Mouse (Mus musculus): Measurements from ENCODE around the gene Arl8a. TPM values are rescaled to one million over a fixed set of nuclear protein-coding genes. Genes with fewer than 3 reads are reported as not detected.
"Not testable (repeated sequence)": the region's sequence is repeated elsewhere in the genome, so short reads cannot be mapped to it uniquely, and the experiment has no call there.

Gene Arl8a
- polyA plus RNA-seq, 1 experiment from 2014 or later = 370 TPM

- no peaks in the 10 kb centered on the region for H3K36me3 ChIP-seq (ENCODE audit: control insufficient read depth, insufficient read depth, low read length)
- WGBS = 74% methylated on average over 3 of the region's 3 CpGs
- H3K27ac ChIP-seq (ENCODE audit: low read depth, low read length) = no peak overlapping the region
- no peaks in the 10 kb centered on the region for H3K4me1 ChIP-seq (ENCODE audit: control insufficient read depth, insufficient read depth, low read length)
- no peak for ATAC-seq (ENCODE audit: low read depth)
- H3K4me3 ChIP-seq (ENCODE audit: low read depth, low read length) = no peak overlapping the region
- H3K27me3 ChIP-seq (ENCODE audit: control insufficient read depth, insufficient read depth, low read length) = no peaks in the 10 kb centered on the region
- H3K9me3 ChIP-seq (ENCODE audit: control insufficient read depth, low read length) = no peaks in the 10 kb centered on the region
- no peak overlapping the region for H3K4me2 ChIP-seq (ENCODE audit: low read depth, low read length)
- no peak overlapping the region for H3K9ac ChIP-seq (replicated peaks; ENCODE audit: low read depth, low read length)
These were observed 36.4 kb downstream of the Arl8a start for GRCm38 (mm10) chr1:135182975-135183374.

- Histone ChIP-seq H3K36me3 (ENCODE audit: control insufficient read depth, insufficient read depth, low read length) (no peaks in the 10 kb centered on the region), H3K27ac (ENCODE audit: low read depth, low read length) (no peak overlapping the region), H3K9me3 (ENCODE audit: control insufficient read depth, low read length) (no peaks in the 10 kb centered on the region), H3K27me3 (ENCODE audit: control insufficient read depth, insufficient read depth, low read length) (no peaks in the 10 kb centered on the region), H3K4me1 (ENCODE audit: control insufficient read depth, insufficient read depth, low read length) (no peaks in the 10 kb centered on the region), H3K9ac (replicated peaks; ENCODE audit: low read depth, low read length) (no peak overlapping the region), H3K4me3 (ENCODE audit: low read depth, low read length) (no peak overlapping the region), H3K4me2 (ENCODE audit: low read depth, low read length) (no peak overlapping the region)
- ATAC-seq (ENCODE audit: low read depth) = no peak
- 84% methylated on average over 4 of the region's 4 CpGs for WGBS
These were observed 36.8 kb downstream of the Arl8a start for GRCm38 (mm10) chr1:135183448-135183847.

- Histone ChIP-seq H3K4me3 (ENCODE audit: low read depth, low read length) (no peak overlapping the region), H3K9ac (replicated peaks; ENCODE audit: low read depth, low read length) (no peak overlapping the region), H3K36me3 (ENCODE audit: control insufficient read depth, insufficient read depth, low read length) (no peaks in the 10 kb centered on the region), H3K4me1 (ENCODE audit: control insufficient read depth, insufficient read depth, low read length) (no peaks in the 10 kb centered on the region), H3K27me3 (ENCODE audit: control insufficient read depth, insufficient read depth, low read length) (no peaks in the 10 kb centered on the region), H3K27ac (ENCODE audit: low read depth, low read length) (no peak overlapping the region), H3K4me2 (ENCODE audit: low read depth, low read length) (no peak overlapping the region), H3K9me3 (ENCODE audit: control insufficient read depth, low read length) (no peaks in the 10 kb centered on the region)
- WGBS = 77% methylated on average over 11 of the region's 11 CpGs
- no peak for ATAC-seq (ENCODE audit: low read depth)
These were observed 37.4 kb downstream of the Arl8a start for GRCm38 (mm10) chr1:135183941-135184570.

GRCm38 (mm10) chr1:135185936-135186335 is 39.3 kb downstream of the Arl8a start:
- Histone ChIP-seq H3K4me2 (ENCODE audit: low read depth, low read length) (no peak overlapping the region), H3K27me3 (ENCODE audit: control insufficient read depth, insufficient read depth, low read length) (no peaks in the 10 kb centered on the region), H3K27ac (ENCODE audit: low read depth, low read length) (no peak overlapping the region), H3K36me3 (ENCODE audit: control insufficient read depth, insufficient read depth, low read length) (no peaks in the 10 kb centered on the region), H3K4me3 (ENCODE audit: low read depth, low read length) (no peak overlapping the region), H3K4me1 (ENCODE audit: control insufficient read depth, insufficient read depth, low read length) (no peaks in the 10 kb centered on the region), H3K9me3 (ENCODE audit: control insufficient read depth, low read length) (no peaks in the 10 kb centered on the region), H3K9ac (replicated peaks; ENCODE audit: low read depth, low read length) (no peak overlapping the region)
- WGBS = 39% methylated on average over 5 of the region's 5 CpGs
- ATAC-seq (ENCODE audit: low read depth) = no peak

GRCm38 (mm10) chr1:135186427-135186826 is 39.8 kb downstream of the Arl8a start:
- H3K27me3 ChIP-seq (ENCODE audit: control insufficient read depth, insufficient read depth, low read length) = no peaks in the 10 kb centered on the region
- no peaks in the 10 kb centered on the region for H3K36me3 ChIP-seq (ENCODE audit: control insufficient read depth, insufficient read depth, low read length)
- no peak for ATAC-seq (ENCODE audit: low read depth)
- H3K9ac ChIP-seq (replicated peaks; ENCODE audit: low read depth, low read length) = no peak overlapping the region
- 42% methylated on average over 8 of the region's 8 CpGs for WGBS
- H3K4me1 ChIP-seq (ENCODE audit: control insufficient read depth, insufficient read depth, low read length) = no peaks in the 10 kb centered on the region
- H3K4me3 ChIP-seq (ENCODE audit: low read depth, low read length) = no peak overlapping the region
- no peak overlapping the region for H3K4me2 ChIP-seq (ENCODE audit: low read depth, low read length)
- no peak overlapping the region for H3K27ac ChIP-seq (ENCODE audit: low read depth, low read length)
- no peaks in the 10 kb centered on the region for H3K9me3 ChIP-seq (ENCODE audit: control insufficient read depth, low read length)

GRCm38 (mm10) chr1:135187016-135187415 is 40.4 kb downstream of the Arl8a start:
- H3K27me3 ChIP-seq (ENCODE audit: control insufficient read depth, insufficient read depth, low read length); H3K27ac ChIP-seq (ENCODE audit: low read depth, low read length); ATAC-seq (ENCODE audit: low read depth); H3K36me3 ChIP-seq (ENCODE audit: control insufficient read depth, insufficient read depth, low read length); H3K9ac ChIP-seq (replicated peaks; ENCODE audit: low read depth, low read length); H3K4me2 ChIP-seq (ENCODE audit: low read depth, low read length); H3K9me3 ChIP-seq (ENCODE audit: control insufficient read depth, low read length); H3K4me3 ChIP-seq (ENCODE audit: low read depth, low read length); H3K4me1 ChIP-seq (ENCODE audit: control insufficient read depth, insufficient read depth, low read length): not testable (repeated sequence)
- 39% methylated on average over 2 of the region's 2 CpGs for WGBS

GRCm38 (mm10) chr1:135188197-135188596 is 41.6 kb downstream of the Arl8a start:
- Histone ChIP-seq H3K9me3 (ENCODE audit: control insufficient read depth, low read length) (no peaks in the 10 kb centered on the region), H3K9ac (replicated peaks; ENCODE audit: low read depth, low read length) (no peak overlapping the region), H3K27me3 (ENCODE audit: control insufficient read depth, insufficient read depth, low read length) (no peaks in the 10 kb centered on the region), H3K4me2 (ENCODE audit: low read depth, low read length) (no peak overlapping the region), H3K36me3 (ENCODE audit: control insufficient read depth, insufficient read depth, low read length) (no peaks in the 10 kb centered on the region), H3K4me1 (ENCODE audit: control insufficient read depth, insufficient read depth, low read length) (no peaks in the 10 kb centered on the region), H3K4me3 (ENCODE audit: low read depth, low read length) (no peak overlapping the region), H3K27ac (ENCODE audit: low read depth, low read length) (no peak overlapping the region)
- WGBS = 23% methylated on average over 3 of the region's 3 CpGs
- no peak for ATAC-seq (ENCODE audit: low read depth)

- no peak overlapping the region for H3K4me2 ChIP-seq (ENCODE audit: low read depth, low read length)
- H3K36me3 ChIP-seq (ENCODE audit: control insufficient read depth, insufficient read depth, low read length) = no peaks in the 10 kb centered on the region
- no peak overlapping the region for H3K27ac ChIP-seq (ENCODE audit: low read depth, low read length)
- WGBS = 91% methylated on average over 4 of the region's 4 CpGs
- no peaks in the 10 kb centered on the region for H3K9me3 ChIP-seq (ENCODE audit: control insufficient read depth, low read length)
- no peaks in the 10 kb centered on the region for H3K27me3 ChIP-seq (ENCODE audit: control insufficient read depth, insufficient read depth, low read length)
- no peaks in the 10 kb centered on the region for H3K4me1 ChIP-seq (ENCODE audit: control insufficient read depth, insufficient read depth, low read length)
- H3K9ac ChIP-seq (replicated peaks; ENCODE audit: low read depth, low read length) = no peak overlapping the region
- no peak overlapping the region for H3K4me3 ChIP-seq (ENCODE audit: low read depth, low read length)
- ATAC-seq (ENCODE audit: low read depth) = no peak
These were observed 42.6 kb downstream of the Arl8a start for GRCm38 (mm10) chr1:135189186-135189585.

- not testable (repeated sequence) for H3K4me2 ChIP-seq (ENCODE audit: low read depth, low read length); H3K9ac ChIP-seq (replicated peaks; ENCODE audit: low read depth, low read length); H3K4me3 ChIP-seq (ENCODE audit: low read depth, low read length); H3K4me1 ChIP-seq (ENCODE audit: control insufficient read depth, insufficient read depth, low read length); ATAC-seq (ENCODE audit: low read depth); H3K36me3 ChIP-seq (ENCODE audit: control insufficient read depth, insufficient read depth, low read length); H3K9me3 ChIP-seq (ENCODE audit: control insufficient read depth, low read length); H3K27me3 ChIP-seq (ENCODE audit: control insufficient read depth, insufficient read depth, low read length); H3K27ac ChIP-seq (ENCODE audit: low read depth, low read length)
- WGBS = 76% methylated on average over 5 of the region's 5 CpGs
These were observed 47.7 kb downstream of the Arl8a start for GRCm38 (mm10) chr1:135194335-135194734.

Data from neural tube, embryonic 14.5 days (tissue).